ENCODE assay signal across 8 mouse cellular contexts in genomic region chr11:116842531-116843260, GRCm38 (mm10). TPM values are rescaled to one million over a fixed set of nuclear protein-coding genes. Genes with fewer than 3 reads are reported as not detected.
DNase-seq lines count a peak whose midpoint lies in the region; ATAC-seq and TF ChIP-seq lines count a peak whose summit lies in the region.

No protein-coding gene starts in this region.

- peak overlapping the region; percentile 75 for H3K27ac ChIP-seq in MEL (ENCODE audit: control insufficient read depth, low read depth, low read length)
- peak overlapping the region; percentile 95 for H3K27ac ChIP-seq in forebrain, embryonic 16.5 days (ENCODE audit: low read length)
- H3K27ac ChIP-seq in layer of hippocampus, adult 2 months, result peak overlapping the region; percentile 98
- H3K27ac ChIP-seq in lung, embryonic 14.5 days (ENCODE audit: low read depth), result peak overlapping the region; percentile 99
- H3K27ac ChIP-seq in neural tube, embryonic 14.5 days (ENCODE audit: low read depth, low read length), result peak overlapping the region; percentile 97

- peak overlapping the region; percentile 94 for H3K9ac ChIP-seq in MEL (ENCODE audit: control insufficient read depth, low read depth, low read length, poor library complexity, severe bottlenecking)
- H3K9ac ChIP-seq in forebrain, embryonic 16.5 days (replicated peaks; ENCODE audit: low read depth, low read length), result peak overlapping the region; percentile 88
- H3K9ac ChIP-seq in lung, embryonic 14.5 days, result peak overlapping the region; percentile 88
- peak overlapping the region; percentile 85 for H3K9ac ChIP-seq in neural tube, embryonic 14.5 days (replicated peaks; ENCODE audit: low read depth, low read length)

- no peak for TF ChIP-seq EP300 in MEL (IDR thresholded peaks at IDR 0.05; ENCODE audit: low read depth in 1 of 2, low read length in 2 of 2)

- under 1% methylated on average over 69 of the region's 73 CpGs for WGBS in forebrain, embryonic 16.5 days
- under 1% methylated on average over 73 of the region's 73 CpGs for WGBS in lung, embryonic 14.5 days
- WGBS in neural tube, embryonic 14.5 days, result under 1% methylated on average over 50 of the region's 73 CpGs

- H3K79me2 ChIP-seq in MEL (ENCODE audit: control insufficient read depth, insufficient read depth, low read length, poor library complexity), result peaks cover 76% of the 10 kb centered on the region

- peak; percentile 83 for DNase-seq in MEL (ENCODE audit: low read depth, low spot score)
- peak; percentile 73 to 74 for DNase-seq in cerebellum, adult 18-20 months
- peak; percentile 70 for DNase-seq in heart, postnatal 4 days
- peak; percentile 58 to 62 for DNase-seq in layer of hippocampus, adult 2 months (ENCODE audit: low spot score in 2 of 2)
- DNase-seq in lung, embryonic 14.5 days, result peak; percentile 82
- DNase-seq in testis, postnatal 14 days (ENCODE audit: low spot score), result peak; percentile 79

- peaks cover 6 to 27% of the 10 kb centered on the region in 2 experiments for H3K4me1 ChIP-seq in MEL (ENCODE audit: control insufficient read depth in 1 of 2, insufficient read depth in 2 of 2, low read length in 2 of 2)
- H3K4me1 ChIP-seq in forebrain, embryonic 16.5 days (replicated peaks; ENCODE audit: control insufficient read depth, insufficient read depth, low read length), result peaks cover 38% of the 10 kb centered on the region
- H3K4me1 ChIP-seq in lung, embryonic 14.5 days (ENCODE audit: insufficient read depth), result peaks cover 3% of the 10 kb centered on the region; the same call in 1 of the 2 replicates
- peaks cover 28% of the 10 kb centered on the region for H3K4me1 ChIP-seq in neural tube, embryonic 14.5 days (ENCODE audit: control insufficient read depth, insufficient read depth, low read length)

- TF ChIP-seq CTCF in MEL (IDR thresholded peaks at IDR 0.05 in 2 of 3, conservative IDR thresholded peaks at IDR 0.05 in 1 of 3; ENCODE audit: control insufficient read depth in 1 of 3, insufficient read depth in 1 of 3, low read depth in 2 of 3, low read length in 3 of 3, poor library complexity in 1 of 3, severe bottlenecking in 1 of 3), result no peak
- TF ChIP-seq CTCF in layer of hippocampus, adult 2 months (conservative IDR thresholded peaks at IDR 0.05), result peak; percentile 38
- TF ChIP-seq CTCF in lung, embryonic 14.5 days (IDR thresholded peaks at IDR 0.05; ENCODE audit: low read depth), result peak; percentile 28; the same call in 1 of the 2 replicates

- H3K4me3 ChIP-seq in MEL (ENCODE audit: control insufficient read depth in 1 of 2, insufficient read depth in 1 of 2, low read depth in 2 of 2, low read length in 2 of 2), result peak overlapping the region; percentile 75 to 94
- peak overlapping the region; percentile 83 for H3K4me3 ChIP-seq in forebrain, embryonic 16.5 days (replicated peaks; ENCODE audit: low read length)
- H3K4me3 ChIP-seq in layer of hippocampus, adult 2 months, result peak overlapping the region; percentile 98
- peak overlapping the region; percentile 83 for H3K4me3 ChIP-seq in lung, embryonic 14.5 days (ENCODE audit: low read depth, low read length)
- H3K4me3 ChIP-seq in neural tube, embryonic 14.5 days (ENCODE audit: low read depth, low read length), result peak overlapping the region; percentile 84

- H3K27me3 ChIP-seq in MEL (ENCODE audit: control insufficient read depth in 1 of 2, insufficient read depth in 2 of 2, low read length in 2 of 2), result no peaks in the 10 kb centered on the region
- H3K27me3 ChIP-seq in forebrain, embryonic 16.5 days (replicated peaks; ENCODE audit: control insufficient read depth, insufficient read depth, low read length), result no peaks in the 10 kb centered on the region
- no peaks in the 10 kb centered on the region for H3K27me3 ChIP-seq in lung, embryonic 14.5 days (ENCODE audit: insufficient read depth, low read length)
- no peaks in the 10 kb centered on the region for H3K27me3 ChIP-seq in neural tube, embryonic 14.5 days (ENCODE audit: control insufficient read depth, insufficient read depth, low read length)

- peak overlapping the region; percentile 79 for H3K4me2 ChIP-seq in forebrain, embryonic 16.5 days (ENCODE audit: low read length)
- H3K4me2 ChIP-seq in lung, embryonic 14.5 days, result peak overlapping the region; percentile 84
- peak overlapping the region; percentile 93 for H3K4me2 ChIP-seq in neural tube, embryonic 14.5 days (ENCODE audit: low read depth, low read length)

- no peak for TF ChIP-seq RAD21 in MEL (IDR thresholded peaks at IDR 0.05; ENCODE audit: low read depth, low read length)

- no peaks in the 10 kb centered on the region for H3K9me3 ChIP-seq in MEL (replicated peaks; ENCODE audit: insufficient read depth, low read length)
- no peaks in the 10 kb centered on the region for H3K9me3 ChIP-seq in forebrain, embryonic 16.5 days (ENCODE audit: control insufficient read depth, low read length)
- H3K9me3 ChIP-seq in lung, embryonic 14.5 days (ENCODE audit: low read depth, low read length), result no peaks in the 10 kb centered on the region
- H3K9me3 ChIP-seq in neural tube, embryonic 14.5 days (ENCODE audit: control insufficient read depth, low read length), result no peaks in the 10 kb centered on the region

- peak; percentile 71 for ATAC-seq in forebrain, embryonic 16.5 days
- ATAC-seq in lung, embryonic 14.5 days (ENCODE audit: insufficient read depth), result peak; percentile 61
- peak; percentile 69 for ATAC-seq in neural tube, embryonic 14.5 days (ENCODE audit: low read depth)

- peak in 1 of 2 experiments; percentile 87; a peak in 3 of 4 replicates for TF ChIP-seq POLR2A in MEL (IDR thresholded peaks at IDR 0.05; ENCODE audit: control insufficient read depth in 1 of 2, insufficient read depth in 1 of 2, low read depth in 1 of 2, low read length in 2 of 2, poor library complexity in 1 of 2)

- H3K36me3 ChIP-seq in MEL (ENCODE audit: control insufficient read depth in 1 of 2, insufficient read depth in 2 of 2, low read length in 2 of 2), result peaks cover 26 to 46% of the 10 kb centered on the region in 2 experiments
- H3K36me3 ChIP-seq in forebrain, embryonic 16.5 days (ENCODE audit: control insufficient read depth, insufficient read depth), result peaks cover 9% of the 10 kb centered on the region
- peaks cover 54% of the 10 kb centered on the region for H3K36me3 ChIP-seq in lung, embryonic 14.5 days (ENCODE audit: insufficient read depth)
- peaks cover 30% of the 10 kb centered on the region for H3K36me3 ChIP-seq in neural tube, embryonic 14.5 days (ENCODE audit: control insufficient read depth, insufficient read depth, low read length)

TF ChIP-seq in MEL, 35 proteins besides CTCF, POLR2A, EP300 and RAD21 (continues in another document):
- no peak for TF ChIP-seq ZNF384 (IDR thresholded peaks at IDR 0.05; ENCODE audit: low read depth, low read length)

RNA-seq across cellular contexts. Expression of gene Mettl23, which starts 0.4 kb away (rescaled TPM):
- total RNA-seq in MEL (2012; rRNA removed), result 63.9 and 69.9 TPM in 2 replicates
- polyA plus RNA-seq in MEL (2012; ENCODE audit: insufficient read depth in 1 of 2, insufficient read length in 2 of 2, low read depth in 1 of 2, low replicate concordance in 2 of 2, missing spikeins in 1 of 2), result 10 to 100 TPM in 1 of 2 experiments, not detected in 1; 58.5 TPM
- 80.4 and 88.5 TPM in 2 replicates for polyA plus RNA-seq in forebrain, embryonic 16.5 days (2015; fragmentation: Nextera tagmentation; extraction: Ambion mirVana)
- 10 to 100 TPM; 31.0 to 32.2 TPM for total RNA-seq in heart, postnatal 4 days (2021)
- 10 to 100 TPM; 23.0 to 26.8 TPM for total RNA-seq in layer of hippocampus, adult 2 months (2021)
- polyA plus RNA-seq in lung, embryonic 14.5 days (2014; fragmentation: Nextera tagmentation; extraction: Ambion mirVana), result 58.3 and 62.2 TPM in 2 replicates
- polyA plus RNA-seq in neural tube, embryonic 14.5 days (2014; fragmentation: Nextera tagmentation; extraction: Ambion mirVana), result 67.4 and 73.3 TPM in 2 replicates

RNA-seq across cellular contexts. Expression of gene Jmjd6, which starts 0.6 kb away (rescaled TPM):
- total RNA-seq in MEL (2012; rRNA removed), result 159 and 175 TPM in 2 replicates
- polyA plus RNA-seq in MEL (2012; ENCODE audit: insufficient read depth in 1 of 2, insufficient read length in 2 of 2, low read depth in 1 of 2, low replicate concordance in 2 of 2, missing spikeins in 1 of 2), result 100 to 1,000 TPM in 1 of 2 experiments, not detected in 1; 192 TPM
- polyA plus RNA-seq in forebrain, embryonic 16.5 days (2015; fragmentation: Nextera tagmentation; extraction: Ambion mirVana), result 71.2 and 72.5 TPM in 2 replicates
- total RNA-seq in heart, postnatal 4 days (2021), result 10 to 100 TPM; 41.2 to 43.3 TPM
- total RNA-seq in layer of hippocampus, adult 2 months (2021), result 10 to 100 TPM; 26.2 to 32.2 TPM
- polyA plus RNA-seq in lung, embryonic 14.5 days (2014; fragmentation: Nextera tagmentation; extraction: Ambion mirVana), result 61.2 and 66.3 TPM in 2 replicates
- 65.6 and 71.7 TPM in 2 replicates for polyA plus RNA-seq in neural tube, embryonic 14.5 days (2014; fragmentation: Nextera tagmentation; extraction: Ambion mirVana)

RNA-seq across cellular contexts. Expression of gene Mfsd11, which starts 9.5 kb away (rescaled TPM):
- total RNA-seq in MEL (2012; rRNA removed), result 25.7 and 36.3 TPM in 2 replicates
- 10 to 100 TPM in 1 of 2 experiments, not detected in 1; 25.4 TPM for polyA plus RNA-seq in MEL (2012; ENCODE audit: insufficient read depth in 1 of 2, insufficient read length in 2 of 2, low read depth in 1 of 2, low replicate concordance in 2 of 2, missing spikeins in 1 of 2)
- 46.3 and 55.8 TPM in 2 replicates for polyA plus RNA-seq in forebrain, embryonic 16.5 days (2015; fragmentation: Nextera tagmentation; extraction: Ambion mirVana)
- 10 to 100 TPM; 26.9 to 35.6 TPM for total RNA-seq in heart, postnatal 4 days (2021)
- total RNA-seq in layer of hippocampus, adult 2 months (2021), result 10 to 100 TPM; 41.0 to 41.6 TPM
- 31.8 and 36.7 TPM in 2 replicates for polyA plus RNA-seq in lung, embryonic 14.5 days (2014; fragmentation: Nextera tagmentation; extraction: Ambion mirVana)
- polyA plus RNA-seq in neural tube, embryonic 14.5 days (2014; fragmentation: Nextera tagmentation; extraction: Ambion mirVana), result 40.6 and 53.9 TPM in 2 replicates

RNA-seq across cellular contexts. Expression of gene Srsf2, which starts 10.2 kb away (rescaled TPM):
- total RNA-seq in MEL (2012; rRNA removed), result 434 and 453 TPM in 2 replicates
- polyA plus RNA-seq in MEL (2012; ENCODE audit: insufficient read depth in 1 of 2, insufficient read length in 2 of 2, low read depth in 1 of 2, low replicate concordance in 2 of 2, missing spikeins in 1 of 2), result 1,000 to 10,000 TPM in 1 of 2 experiments, 100 to 1,000 TPM in 1; 257 to 1,128 TPM
- polyA plus RNA-seq in forebrain, embryonic 16.5 days (2015; fragmentation: Nextera tagmentation; extraction: Ambion mirVana), result 649 and 700 TPM in 2 replicates
- total RNA-seq in heart, postnatal 4 days (2021), result 100 to 1,000 TPM; 269 to 299 TPM
- total RNA-seq in layer of hippocampus, adult 2 months (2021), result 100 to 1,000 TPM; 163 to 180 TPM
- 1,038 and 1,045 TPM in 2 replicates for polyA plus RNA-seq in lung, embryonic 14.5 days (2014; fragmentation: Nextera tagmentation; extraction: Ambion mirVana)
- 591 and 602 TPM in 2 replicates for polyA plus RNA-seq in neural tube, embryonic 14.5 days (2014; fragmentation: Nextera tagmentation; extraction: Ambion mirVana)

RNA-seq across cellular contexts. Expression of gene Mxra7, which starts 14.8 kb away (rescaled TPM):
- 2.7 and 2.9 TPM in 2 replicates for total RNA-seq in MEL (2012; rRNA removed)
- 1 to 10 TPM in 1 of 2 experiments, not detected in 1; 9.3 TPM for polyA plus RNA-seq in MEL (2012; ENCODE audit: insufficient read depth in 1 of 2, insufficient read length in 2 of 2, low read depth in 1 of 2, low replicate concordance in 2 of 2, missing spikeins in 1 of 2)
- 6.3 and 7.8 TPM in 2 replicates for polyA plus RNA-seq in forebrain, embryonic 16.5 days (2015; fragmentation: Nextera tagmentation; extraction: Ambion mirVana)
- 10 to 100 TPM; 40.9 to 42.9 TPM for total RNA-seq in heart, postnatal 4 days (2021)
- total RNA-seq in layer of hippocampus, adult 2 months (2021), result 10 to 100 TPM; 20.0 to 23.4 TPM
- 13.7 and 15.9 TPM in 2 replicates for polyA plus RNA-seq in lung, embryonic 14.5 days (2014; fragmentation: Nextera tagmentation; extraction: Ambion mirVana)
- 29.9 and 40.4 TPM in 2 replicates for polyA plus RNA-seq in neural tube, embryonic 14.5 days (2014; fragmentation: Nextera tagmentation; extraction: Ambion mirVana)

Comparison
In these comparisons a context has a peak if more than half of its experiments do, and no peak if none do; other contexts are left out.
1. Peak in every context shown above with its lines: DNase-seq, ATAC-seq, H3K4me3 ChIP-seq and H3K27ac ChIP-seq.
2. CTCF ChIP-seq: peak in layer of hippocampus, adult 2 months (single experiment) and lung, embryonic 14.5 days (single experiment); none in MEL (0 of 3).